Mouse (Mus musculus): ENCODE results near the gene Abcb9. TPM values are rescaled to one million over a fixed set of nuclear protein-coding genes. Genes with fewer than 3 reads are reported as not detected.

The Abcb9 gene
- polyA plus RNA-seq (2014; fragmentation: Nextera tagmentation; extraction: Ambion mirVana), result 0.20 and 0.47 TPM in 2 replicates

GRCm38 (mm10) chr5:124095596-124096232 is at the start of gene Abcb9:
Gene Abcb9, minus strand, starts transcription at chr5:124095798.
- H3K9ac ChIP-seq (ENCODE audit: low read length), result no peak within 1 kb of the TSS
- peak within 1 kb of the TSS; percentile 35 for H3K4me3 ChIP-seq (ENCODE audit: low read depth, low read length)
- no peaks in the 10 kb centered on the region for H3K4me1 ChIP-seq (ENCODE audit: control insufficient read depth, insufficient read depth, low read length)
- peak within 1 kb of the TSS; percentile 71 for H3K4me2 ChIP-seq (ENCODE audit: low read depth, severe bottlenecking)
- WGBS, result 1% methylated on average over 41 of the region's 42 CpGs
- H3K36me3 ChIP-seq (ENCODE audit: control insufficient read depth, insufficient read depth, low read length), result no peaks in the 10 kb centered on the region
- DNase-seq (ENCODE audit: low spot score) (peak; percentile 85), ATAC-seq (ENCODE audit: insufficient number of reproducible peaks, low FRiP score, low TSS enrichment, low read depth) (0 out of 2 replicates have a peak, but pooled peaks have one; percentile 54)
- H3K9me3 ChIP-seq (ENCODE audit: control insufficient read depth, low read length), result peaks cover 3% of the 10 kb centered on the region; the same call in 1 of the 2 replicates
- peaks cover 10% of the 10 kb centered on the region; the same call in 1 of the 2 replicates for H3K27me3 ChIP-seq (ENCODE audit: control insufficient read depth, insufficient read depth, low read length)
- no peak within 1 kb of the TSS for H3K27ac ChIP-seq (replicated peaks; ENCODE audit: low read depth, low read length)

DNA sequence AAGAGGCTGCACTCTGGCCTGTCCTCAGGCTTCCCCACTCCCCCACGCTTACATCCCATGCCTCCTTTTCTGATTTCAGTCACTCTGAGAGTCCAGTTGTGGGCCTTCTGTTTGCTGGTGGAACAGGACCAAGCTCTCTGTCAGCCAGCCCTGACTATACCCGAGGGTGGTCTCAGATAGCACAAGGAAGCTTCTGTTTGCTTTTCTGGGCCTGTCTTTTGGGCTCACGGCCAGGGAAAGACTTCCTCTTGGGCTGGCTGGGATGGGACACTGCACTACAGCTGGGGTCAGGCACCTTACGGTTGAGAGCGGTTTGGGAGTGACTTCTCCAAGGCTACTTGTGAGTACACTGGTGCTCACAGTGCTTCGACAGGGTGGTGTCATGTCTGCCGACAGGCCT is 42.5 kb upstream of the Abcb9 start:
- H3K9me3 ChIP-seq (ENCODE audit: control insufficient read depth, low read length), result no peaks in the 10 kb centered on the region
- 86% methylated on average over 7 of the region's 7 CpGs for WGBS
- 0 out of 2 replicates have a peak, but pooled peaks cover 2% of the 10 kb centered on the region for H3K36me3 ChIP-seq (ENCODE audit: control insufficient read depth, insufficient read depth, low read length)
- no peak overlapping the region for H3K4me3 ChIP-seq (ENCODE audit: low read depth, low read length)
- H3K27ac ChIP-seq (replicated peaks; ENCODE audit: low read depth, low read length), result no peak overlapping the region
- no peaks in the 10 kb centered on the region for H3K4me1 ChIP-seq (ENCODE audit: control insufficient read depth, insufficient read depth, low read length)
- H3K9ac ChIP-seq (ENCODE audit: low read length), result no peak overlapping the region
- H3K27me3 ChIP-seq (ENCODE audit: control insufficient read depth, insufficient read depth, low read length), result no peaks in the 10 kb centered on the region
- no peak overlapping the region for H3K4me2 ChIP-seq (ENCODE audit: low read depth, severe bottlenecking)
- DNase-seq (ENCODE audit: low spot score) (no peak), ATAC-seq (ENCODE audit: insufficient number of reproducible peaks, low FRiP score, low TSS enrichment, low read depth) (no peak)

DNA sequence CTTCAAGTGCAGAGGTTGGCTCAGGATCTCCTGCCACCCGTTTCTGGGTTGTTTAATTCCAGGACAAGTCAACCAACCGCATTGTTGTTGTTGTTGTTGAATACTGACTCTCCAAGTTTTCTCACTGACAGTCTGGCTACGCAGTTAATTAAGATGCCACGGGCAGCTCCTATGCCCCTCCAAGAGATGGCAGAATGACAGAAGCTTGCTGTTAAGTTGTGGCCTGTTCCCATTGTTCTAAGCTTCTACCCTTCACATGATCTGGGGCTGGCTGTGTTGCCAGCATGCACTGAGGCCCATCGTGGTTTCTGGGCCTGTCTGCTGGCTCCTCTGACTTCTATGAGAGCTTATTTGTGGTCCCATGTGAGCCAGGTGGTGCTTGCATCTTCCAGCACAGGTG is 38.7 kb upstream of the Abcb9 start:
- no peaks in the 10 kb centered on the region for H3K36me3 ChIP-seq (ENCODE audit: control insufficient read depth, insufficient read depth, low read length)
- no peaks in the 10 kb centered on the region for H3K4me1 ChIP-seq (ENCODE audit: control insufficient read depth, insufficient read depth, low read length)
- ATAC-seq (ENCODE audit: insufficient number of reproducible peaks, low FRiP score, low TSS enrichment, low read depth) (no peak), DNase-seq (ENCODE audit: low spot score) (no peak)
- no peaks in the 10 kb centered on the region for H3K27me3 ChIP-seq (ENCODE audit: control insufficient read depth, insufficient read depth, low read length)
- no peak overlapping the region for H3K4me3 ChIP-seq (ENCODE audit: low read depth, low read length)
- no peak overlapping the region for H3K4me2 ChIP-seq (ENCODE audit: low read depth, severe bottlenecking)
- H3K9me3 ChIP-seq (ENCODE audit: control insufficient read depth, low read length), result no peaks in the 10 kb centered on the region
- 81% methylated on average over 5 of the region's 5 CpGs for WGBS
- H3K9ac ChIP-seq (ENCODE audit: low read length), result no peak overlapping the region
- no peak overlapping the region for H3K27ac ChIP-seq (replicated peaks; ENCODE audit: low read depth, low read length)

DNA sequence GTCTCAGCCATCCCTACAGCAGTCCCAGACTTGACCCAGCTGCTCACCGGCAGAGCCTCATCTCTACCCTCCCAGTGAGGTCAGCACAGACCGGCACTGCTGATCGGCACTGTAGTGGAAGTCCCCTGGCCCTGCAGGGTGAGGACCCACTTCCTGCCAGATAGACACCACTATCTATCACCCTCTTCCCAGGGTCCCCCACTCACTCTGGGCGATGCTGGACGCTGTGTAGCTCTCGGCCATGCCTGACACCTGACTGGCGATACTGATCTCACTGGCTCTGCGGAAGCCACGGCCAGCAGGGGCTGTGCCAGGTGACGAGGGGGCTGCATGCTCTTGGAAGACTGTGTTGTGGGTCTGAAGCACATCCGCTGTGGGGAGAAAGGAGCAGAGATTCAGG is 29.5 kb upstream of the Abcb9 start:
- ATAC-seq (ENCODE audit: insufficient number of reproducible peaks, low FRiP score, low TSS enrichment, low read depth) (no peak), DNase-seq (ENCODE audit: low spot score) (no peak)
- Histone ChIP-seq H3K9ac (ENCODE audit: low read length) (no peak overlapping the region), H3K27me3 (ENCODE audit: control insufficient read depth, insufficient read depth, low read length) (no peaks in the 10 kb centered on the region), H3K9me3 (ENCODE audit: control insufficient read depth, low read length) (no peaks in the 10 kb centered on the region), H3K4me1 (ENCODE audit: control insufficient read depth, insufficient read depth, low read length) (no peaks in the 10 kb centered on the region), H3K4me3 (ENCODE audit: low read depth, low read length) (no peak overlapping the region), H3K36me3 (ENCODE audit: control insufficient read depth, insufficient read depth, low read length) (peaks cover 11% of the 10 kb centered on the region), H3K27ac (replicated peaks; ENCODE audit: low read depth, low read length) (no peak overlapping the region), H3K4me2 (ENCODE audit: low read depth, severe bottlenecking) (no peak overlapping the region)
- WGBS, result 90% methylated on average over 11 of the region's 11 CpGs

GRCm38 (mm10) chr5:124122357-124122756 is 26.8 kb upstream of the Abcb9 start:
- DNase-seq (ENCODE audit: low spot score), result no peak
- no peaks in the 10 kb centered on the region for H3K9me3 ChIP-seq (ENCODE audit: control insufficient read depth, low read length)
- no peaks in the 10 kb centered on the region for H3K4me1 ChIP-seq (ENCODE audit: control insufficient read depth, insufficient read depth, low read length)
- H3K27ac ChIP-seq (replicated peaks; ENCODE audit: low read depth, low read length), result no peak overlapping the region
- H3K4me3 ChIP-seq (ENCODE audit: low read depth, low read length), result no peak overlapping the region
- no peak overlapping the region for H3K9ac ChIP-seq (ENCODE audit: low read length)
- no peak for ATAC-seq (ENCODE audit: insufficient number of reproducible peaks, low FRiP score, low TSS enrichment, low read depth)
- no peak overlapping the region for H3K4me2 ChIP-seq (ENCODE audit: low read depth, severe bottlenecking)
- 91% methylated on average over 18 of the region's 18 CpGs for whole genome bisulfite sequencing
- H3K27me3 ChIP-seq (ENCODE audit: control insufficient read depth, insufficient read depth, low read length), result no peaks in the 10 kb centered on the region
- H3K36me3 ChIP-seq (ENCODE audit: control insufficient read depth, insufficient read depth, low read length), result peaks cover 16% of the 10 kb centered on the region

GRCm38 (mm10) chr5:124119204-124119603 is 23.6 kb upstream of the Abcb9 start:
- Histone ChIP-seq H3K36me3 (ENCODE audit: control insufficient read depth, insufficient read depth, low read length) (peaks cover 16% of the 10 kb centered on the region), H3K4me3 (ENCODE audit: low read depth, low read length) (no peak overlapping the region), H3K9me3 (ENCODE audit: control insufficient read depth, low read length) (no peaks in the 10 kb centered on the region), H3K4me2 (ENCODE audit: low read depth, severe bottlenecking) (no peak overlapping the region), H3K4me1 (ENCODE audit: control insufficient read depth, insufficient read depth, low read length) (peaks cover 3% of the 10 kb centered on the region), H3K27ac (replicated peaks; ENCODE audit: low read depth, low read length) (no peak overlapping the region), H3K27me3 (ENCODE audit: control insufficient read depth, insufficient read depth, low read length) (no peaks in the 10 kb centered on the region), H3K9ac (ENCODE audit: low read length) (no peak overlapping the region)
- WGBS, result 84% methylated on average over 5 of the region's 5 CpGs
- ATAC-seq (ENCODE audit: insufficient number of reproducible peaks, low FRiP score, low TSS enrichment, low read depth) (no peak), DNase-seq (ENCODE audit: low spot score) (no peak)

DNA sequence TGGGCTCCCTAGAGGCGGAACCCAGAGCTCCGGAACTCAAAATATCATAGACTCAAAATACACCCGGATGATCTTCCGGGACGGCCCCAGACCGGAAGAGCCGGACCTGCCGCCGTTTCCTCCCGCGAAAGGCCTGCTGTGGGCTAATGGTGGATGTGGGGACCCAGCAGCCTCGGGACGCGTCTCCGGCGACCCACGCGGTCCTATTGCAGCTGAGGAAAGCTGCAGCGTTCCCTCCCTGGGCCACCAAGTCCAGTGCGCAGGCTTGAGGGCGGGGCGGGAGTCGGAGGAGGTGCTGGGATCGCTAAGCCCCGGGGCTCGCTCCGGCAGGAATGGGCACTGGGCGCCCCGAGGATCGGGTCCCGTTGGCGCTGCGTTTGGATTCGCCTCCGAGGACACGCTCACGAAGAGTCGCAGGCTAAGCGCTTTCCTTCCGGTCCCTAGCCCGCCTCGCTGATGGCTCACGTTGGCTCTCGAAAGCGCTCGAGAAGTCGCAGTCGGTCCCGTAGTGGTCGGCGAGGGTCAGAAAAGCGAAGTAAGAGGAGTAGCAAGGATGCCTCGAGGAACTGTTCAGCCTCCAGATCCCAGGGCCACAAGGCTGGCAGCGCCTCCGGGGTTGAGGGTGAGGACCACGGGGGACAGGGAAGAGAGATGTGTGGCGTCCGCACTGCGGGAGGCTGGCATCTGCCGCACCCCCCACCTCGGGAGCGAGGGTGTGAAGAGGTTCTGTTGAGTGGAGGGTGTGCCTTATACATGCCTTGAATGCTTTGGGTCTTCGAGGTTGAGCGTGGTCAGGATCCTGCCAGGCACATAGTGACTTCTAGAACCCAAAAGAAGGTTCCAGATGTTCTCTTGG is 20.6 kb upstream of the Abcb9 start, which contains the start of gene Arl6ip4:
TSS of gene Arl6ip4 (plus strand) at position 100 of the 856 bp plus-strand sequence.
- H3K36me3 ChIP-seq (ENCODE audit: control insufficient read depth, insufficient read depth, low read length), result peaks cover 14% of the 10 kb centered on the region

DNA sequence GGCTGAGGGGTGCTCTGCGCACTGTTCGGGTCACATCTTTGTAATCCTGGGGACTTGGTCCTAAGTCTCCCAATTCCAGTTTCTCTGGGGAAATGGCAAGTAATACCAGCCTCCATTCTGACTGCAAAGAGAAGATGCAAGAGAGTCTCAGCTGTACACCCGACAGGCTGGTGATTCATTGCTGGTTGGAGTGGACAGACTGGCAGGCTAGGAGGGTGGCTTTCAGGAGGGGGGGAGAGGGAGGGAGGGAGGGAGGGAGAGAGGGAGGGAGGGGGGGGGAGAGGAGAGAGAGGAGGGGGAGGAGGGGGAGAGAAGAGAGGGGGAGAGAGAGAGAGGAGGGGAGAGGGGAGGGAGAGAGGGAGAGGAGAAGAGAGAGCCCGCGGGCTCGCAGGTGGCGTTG is 19.9 kb upstream of the Abcb9 start:
- Histone ChIP-seq H3K4me1 (ENCODE audit: control insufficient read depth, insufficient read depth, low read length) (peaks cover 8% of the 10 kb centered on the region), H3K4me3 (ENCODE audit: low read depth, low read length) (peak overlapping the region; percentile 89), H3K9me3 (ENCODE audit: control insufficient read depth, low read length) (no peaks in the 10 kb centered on the region), H3K36me3 (ENCODE audit: control insufficient read depth, insufficient read depth, low read length) (peaks cover 9% of the 10 kb centered on the region), H3K4me2 (ENCODE audit: low read depth, severe bottlenecking) (peak overlapping the region; percentile 92), H3K27me3 (ENCODE audit: control insufficient read depth, insufficient read depth, low read length) (no peaks in the 10 kb centered on the region), H3K9ac (ENCODE audit: low read length) (peak overlapping the region; percentile 86), H3K27ac (replicated peaks; ENCODE audit: low read depth, low read length) (peak overlapping the region; percentile 38; the same call in 1 of the 2 replicates)
- ATAC-seq (ENCODE audit: insufficient number of reproducible peaks, low FRiP score, low TSS enrichment, low read depth), result no peak
- WGBS, result 23% methylated on average over 7 of the region's 7 CpGs
- DNase-seq (ENCODE audit: low spot score), result no peak

More for the DNA sequence above, 20.6 kb upstream of the Abcb9 start, which contains the start of gene Arl6ip4:
- Histone ChIP-seq H3K4me2 (ENCODE audit: low read depth, severe bottlenecking) (peak within 1 kb of the TSS; percentile 92), H3K9ac (ENCODE audit: low read length) (peak within 1 kb of the TSS; percentile 86), H3K27me3 (ENCODE audit: control insufficient read depth, insufficient read depth, low read length) (no peaks in the 10 kb centered on the region), H3K27ac (replicated peaks; ENCODE audit: low read depth, low read length) (peak within 1 kb of the TSS; percentile 38; the same call in 1 of the 2 replicates), H3K4me3 (ENCODE audit: low read depth, low read length) (peak within 1 kb of the TSS; percentile 89), H3K4me1 (ENCODE audit: control insufficient read depth, insufficient read depth, low read length) (peaks cover 8% of the 10 kb centered on the region), H3K9me3 (ENCODE audit: control insufficient read depth, low read length) (no peaks in the 10 kb centered on the region)
- DNase-seq (ENCODE audit: low spot score) (peak; percentile 89), ATAC-seq (ENCODE audit: insufficient number of reproducible peaks, low FRiP score, low TSS enrichment, low read depth) (no peak)
- WGBS, result 2% methylated on average over 64 of the region's 64 CpGs

All from limb, embryonic 11.5 days (tissue).